Mouse (Mus musculus) liver, adult 2 months (tissue): Measurements from ENCODE around the gene Sorl1. TPM values are rescaled to one million over a fixed set of nuclear protein-coding genes. Genes with fewer than 3 reads are reported as not detected.

Source experiments
- DNase-seq: peaks from one replicate; pipeline ENCODE4 v3.0.0-alpha.2; 2011; ENCODE audit warnings: low read depth, low spot score; ENCODE audit errors: extremely low read depth
- H3K27ac ChIP-seq: fragments of 200-500 bp; replicated peaks from 2 replicates; pipeline ENCODE4 v1.5.1; 2012; ENCODE audit warnings: low read depth, mild to moderate bottlenecking, control low read depth, inconsistent platforms, low read length; ENCODE audit not compliant: insufficient read depth
- H3K27me3 ChIP-seq: fragments of 200-500 bp; 2 replicates; pipeline ENCODE4 v1.6.1; 2012; ENCODE audit warnings: mild to moderate bottlenecking, moderate library complexity, low read length, inconsistent platforms; ENCODE audit not compliant: control insufficient read depth, insufficient read depth
- H3K36me3 ChIP-seq: fragments of 200-500 bp; 2 replicates; pipeline ENCODE4 v1.6.1; 2012; ENCODE audit warnings: low read length, inconsistent platforms; ENCODE audit not compliant: control insufficient read depth, insufficient read depth
- H3K4me1 ChIP-seq: fragments of 200-500 bp; 2 replicates; pipeline ENCODE4 v1.6.1; 2011; ENCODE audit warnings: low read length; ENCODE audit not compliant: control insufficient read depth, insufficient read depth
- H3K4me3 ChIP-seq: fragments of 200-500 bp; 2 replicates; pipeline ENCODE4 v1.5.1; 2011; ENCODE audit warnings: low read depth, mild to moderate bottlenecking, control low read depth, low read length, moderate library complexity; ENCODE audit not compliant: insufficient read depth
- H3K79me2 ChIP-seq: fragments of 200-500 bp; 2 replicates; pipeline ENCODE4 v1.6.1; 2012; ENCODE audit warnings: inconsistent platforms, mild to moderate bottlenecking, low read length, moderate library complexity; ENCODE audit not compliant: control insufficient read depth, insufficient read depth
- H3K9ac ChIP-seq: fragments of 200-500 bp; 2 replicates; pipeline ENCODE4 v1.6.1; 2012; ENCODE audit warnings: low read depth, mild to moderate bottlenecking, control low read depth, inconsistent platforms, low read length
- CTCF ChIP-seq: fragments of 200-500 bp; IDR thresholded peaks from 2 replicates; pipeline ENCODE4 v1.5.1; 2011; ENCODE audit warnings: low read depth, low read length, control low read depth
- POLR2A ChIP-seq: fragments of 200-500 bp; IDR thresholded peaks from 2 replicates; pipeline ENCODE4 v1.6.1; 2011; ENCODE audit warnings: low read length, control low read depth; ENCODE audit not compliant: insufficient read depth; ENCODE audit errors: extremely low read depth
- WGBS: fragments of 180-500 bp; shearing (Covaris S2); methylation state at CpG from one replicate; pipeline ENCODE4 v1.1.7; 2018; 5-methylcytosine and 5-hydroxymethylcytosine counted together
- polyA plus RNA-seq: library from polyadenylated mRNA; depleted of rRNA; stranded (reverse); fragments of >200 nt; gene quantifications from 2 replicates; pipeline ENCODE4 v1.2.3, GENCODE M21; 2012
- total RNA-seq: library from RNA; depleted of rRNA; stranded (reverse); fragments of >200 nt; gene quantifications from 2 replicates; pipeline ENCODE4 v1.2.3, GENCODE M21; 2014

Sorl1 gene
- total and polyA plus RNA-seq, 2 experiments, result 1.4 to 2.3 TPM

DNA sequence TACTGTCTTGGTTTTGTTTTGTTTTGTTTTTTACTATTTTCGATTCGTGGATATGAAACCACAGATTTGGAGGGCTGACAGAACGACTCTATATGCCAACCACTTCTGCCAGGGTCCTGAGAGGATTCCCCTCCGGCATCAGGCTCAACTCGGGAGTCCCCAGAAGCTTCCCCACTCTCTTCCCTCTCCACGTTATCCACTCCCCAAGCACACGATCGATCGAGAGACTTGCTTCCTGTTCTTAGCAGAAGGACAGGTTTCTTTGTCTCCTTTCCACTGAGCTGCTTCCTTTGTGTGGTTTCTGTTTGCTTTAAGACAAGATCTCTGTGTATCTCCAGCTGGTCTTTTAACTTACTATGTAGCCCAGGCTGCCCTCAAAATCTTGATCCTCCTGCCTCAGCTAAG is 90.0 kb downstream of the Sorl1 start:
- no peaks in the 10 kb centered on the region for H3K79me2 ChIP-seq
- no peaks in the 10 kb centered on the region for H3K27me3 ChIP-seq
- H3K9ac ChIP-seq, result no peak overlapping the region
- 55% methylated on average over 9 of the region's 9 CpGs for WGBS
- no peak overlapping the region for H3K4me3 ChIP-seq
- H3K4me1 ChIP-seq, result peaks cover 4% of the 10 kb centered on the region
- TF ChIP-seq POLR2A (no peak), CTCF (no peak)
- H3K36me3 ChIP-seq, result no peaks in the 10 kb centered on the region
- no peak for DNase-seq
- H3K27ac ChIP-seq, result no peak overlapping the region

DNA sequence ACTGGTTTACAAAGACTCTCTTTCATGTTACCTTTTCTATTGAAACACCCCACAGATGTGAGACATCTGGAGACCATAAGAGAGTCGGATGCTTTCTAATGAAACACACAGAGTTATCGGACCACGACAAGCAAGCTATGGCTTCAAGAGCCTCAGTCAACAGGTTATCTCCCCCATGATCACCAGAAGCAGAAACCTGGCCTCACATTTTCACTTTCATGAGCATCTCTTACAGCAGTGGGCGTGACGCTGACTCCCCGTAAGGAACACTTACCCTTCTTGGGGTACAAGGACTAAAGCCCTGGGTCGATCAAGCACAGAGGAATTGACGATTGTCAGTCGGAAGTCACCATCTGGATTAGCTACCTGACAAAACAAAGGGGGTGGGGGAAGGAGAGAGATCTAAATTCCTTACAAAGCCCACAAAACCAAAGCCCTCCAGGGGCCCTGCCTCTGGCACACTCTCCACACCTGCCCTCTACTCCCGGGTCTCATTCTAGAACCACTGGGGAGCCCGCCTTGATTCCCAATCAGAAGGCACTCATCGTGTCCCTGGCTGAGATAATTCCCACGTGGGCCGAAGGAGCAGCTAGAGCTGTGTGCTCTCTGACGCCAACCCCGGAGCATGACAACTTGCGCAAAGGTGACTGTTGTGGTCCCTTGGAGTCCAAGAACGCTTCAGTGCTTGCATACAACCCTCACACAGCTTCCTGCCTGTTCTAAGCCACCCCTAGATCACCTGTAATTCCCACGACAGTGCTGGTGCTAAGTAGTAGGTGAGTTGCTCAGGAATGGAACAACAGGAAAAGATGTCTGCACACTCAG is 90.6 kb downstream of the Sorl1 start:
- TF ChIP-seq CTCF (no peak), POLR2A (no peak)
- H3K4me3 ChIP-seq, result no peak overlapping the region
- no peak overlapping the region for H3K27ac ChIP-seq
- WGBS, result 69% methylated on average over 19 of the region's 19 CpGs
- H3K9ac ChIP-seq, result no peak overlapping the region
- no peaks in the 10 kb centered on the region for H3K36me3 ChIP-seq
- peaks cover 4% of the 10 kb centered on the region for H3K4me1 ChIP-seq
- no peaks in the 10 kb centered on the region for H3K79me2 ChIP-seq
- DNase-seq, result no peak
- H3K27me3 ChIP-seq, result no peaks in the 10 kb centered on the region

DNA sequence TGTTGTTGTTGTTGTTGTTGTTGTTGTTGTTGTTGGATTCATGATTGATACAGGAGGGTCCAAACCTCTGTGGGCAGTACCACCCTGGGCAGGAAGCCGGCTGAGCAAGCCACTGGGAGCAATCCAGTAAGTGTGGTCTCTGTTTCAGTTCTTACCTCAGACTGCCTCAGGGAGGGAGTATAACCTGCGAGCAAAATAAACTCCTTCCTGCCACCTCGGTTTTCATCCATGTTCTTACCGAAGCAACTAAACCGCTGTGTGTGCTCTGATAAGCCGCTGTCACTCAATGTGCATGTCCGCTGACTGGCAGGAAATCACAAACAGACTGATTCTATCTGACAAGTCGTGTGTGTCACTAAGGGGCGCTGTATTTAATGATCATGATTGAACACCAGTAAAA is 91.7 kb downstream of the Sorl1 start:
- H3K4me3 ChIP-seq, result no peak overlapping the region
- H3K79me2 ChIP-seq, result no peaks in the 10 kb centered on the region
- H3K36me3 ChIP-seq, result no peaks in the 10 kb centered on the region
- peak; percentile 5 for DNase-seq
- H3K4me1 ChIP-seq, result peaks cover 4% of the 10 kb centered on the region
- no peak overlapping the region for H3K27ac ChIP-seq
- H3K9ac ChIP-seq, result no peak overlapping the region
- H3K27me3 ChIP-seq, result no peaks in the 10 kb centered on the region
- 57% methylated on average over 9 of the region's 9 CpGs for whole genome bisulfite sequencing
- TF ChIP-seq CTCF, result no peak
- TF ChIP-seq POLR2A, result no peak

DNA sequence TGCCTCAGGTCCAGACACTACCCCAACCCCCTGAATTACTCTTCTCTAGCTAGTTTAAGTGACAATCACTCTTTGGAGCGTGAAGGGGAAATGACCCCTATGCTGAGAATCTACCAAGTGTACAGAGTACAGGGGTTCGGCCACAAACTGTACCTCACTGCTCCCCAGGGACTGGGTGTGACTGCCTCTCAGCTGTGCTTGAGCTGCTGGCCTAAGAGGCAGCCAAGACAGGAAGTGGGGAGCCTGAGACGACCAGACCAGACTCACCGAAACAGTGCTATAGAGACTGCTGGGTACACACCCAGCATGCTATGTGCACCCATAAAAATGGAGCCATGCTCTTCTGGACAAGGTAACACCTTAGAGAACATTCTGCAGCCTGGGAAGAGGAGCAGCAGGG is 95.3 kb downstream of the Sorl1 start:
- Histone ChIP-seq H3K9ac (no peak overlapping the region), H3K4me1 (no peaks in the 10 kb centered on the region), H3K4me3 (no peak overlapping the region), H3K27ac (no peak overlapping the region), H3K79me2 (no peaks in the 10 kb centered on the region), H3K27me3 (no peaks in the 10 kb centered on the region), H3K36me3 (no peaks in the 10 kb centered on the region)
- WGBS, result 69% methylated on average over 4 of the region's 4 CpGs
- peak; percentile 2 for DNase-seq
- no peak for TF ChIP-seq CTCF
- TF ChIP-seq POLR2A, result no peak

DNA sequence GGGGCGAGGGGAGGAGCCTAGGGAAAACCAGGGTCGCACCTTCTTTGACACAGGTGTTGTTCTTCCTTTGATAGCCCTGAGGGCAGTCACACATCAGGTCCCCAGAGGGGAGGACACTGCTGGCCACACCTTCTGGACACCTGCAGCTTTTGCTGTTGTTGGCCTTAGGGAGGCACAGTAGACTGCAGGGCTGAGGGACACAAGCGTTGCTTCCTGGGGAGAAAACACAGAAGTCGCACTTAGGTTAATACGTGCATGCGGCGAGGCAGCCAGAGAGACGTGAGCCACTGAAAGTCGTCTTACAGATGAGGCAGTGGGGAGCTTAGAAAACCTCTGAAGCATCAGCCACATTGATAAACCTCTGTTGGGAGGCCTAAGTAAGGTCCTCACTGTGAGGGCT is 99.8 kb downstream of the Sorl1 start:
- Histone ChIP-seq H3K4me3 (no peak overlapping the region), H3K79me2 (no peaks in the 10 kb centered on the region), H3K4me1 (no peaks in the 10 kb centered on the region), H3K36me3 (no peaks in the 10 kb centered on the region), H3K27me3 (no peaks in the 10 kb centered on the region), H3K27ac (no peak overlapping the region), H3K9ac (no peak overlapping the region)
- WGBS, result 79% methylated on average over 9 of the region's 9 CpGs
- DNase-seq, result no peak
- no peak for TF ChIP-seq CTCF
- no peak for TF ChIP-seq POLR2A

DNA sequence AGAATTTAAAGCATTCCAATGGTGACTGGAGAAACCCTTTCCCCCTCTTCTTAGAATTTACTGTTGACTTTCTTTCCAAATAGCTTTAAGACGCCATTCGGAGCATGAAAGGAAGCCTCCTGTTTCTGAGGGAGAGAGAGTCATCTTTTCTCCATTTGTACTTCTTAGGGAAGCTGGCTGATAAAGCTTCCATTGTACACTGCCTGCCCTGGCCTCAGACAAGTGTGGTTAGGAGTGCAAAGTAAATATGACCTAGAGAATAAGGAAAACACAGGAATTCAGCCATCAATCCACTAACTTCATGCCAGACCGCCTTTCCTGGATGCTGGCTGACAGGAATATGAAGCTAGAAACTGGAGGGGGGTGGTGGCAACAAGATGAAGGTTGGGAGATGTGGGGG is 100.7 kb downstream of the Sorl1 start:
- H3K4me3 ChIP-seq, result no peak overlapping the region
- no peak overlapping the region for H3K27ac ChIP-seq
- no peak for DNase-seq
- H3K9ac ChIP-seq, result no peak overlapping the region
- no peaks in the 10 kb centered on the region for H3K27me3 ChIP-seq
- WGBS, result 69% methylated on average over 3 of the region's 3 CpGs
- H3K4me1 ChIP-seq, result no peaks in the 10 kb centered on the region
- H3K36me3 ChIP-seq, result no peaks in the 10 kb centered on the region
- TF ChIP-seq CTCF, result no peak
- TF ChIP-seq POLR2A, result no peak
- no peaks in the 10 kb centered on the region for H3K79me2 ChIP-seq
